Mouse (Mus musculus) kidney, postnatal 0 days (tissue): Measurements from ENCODE around the gene Gm26920. TPM values are rescaled to one million over a fixed set of nuclear protein-coding genes. Genes with fewer than 3 reads are reported as not detected.

Source experiments
- ATAC-seq: fragments of 200-750 bp; cut with Nextera tagmentation; replicated peaks from 2 replicates; pipeline ENCODE4 v1.8.0; 2017; ENCODE audit warnings: low read depth, moderate number of reproducible peaks, moderate TSS enrichment, moderate library complexity; ENCODE audit not compliant: low FRiP score
- DNase-seq: peaks from one replicate; pipeline ENCODE4 v3.0.0-alpha.2; 2016; ENCODE audit warnings: low spot score
- H3K27ac ChIP-seq: fragments of 300-500 bp; sonication (generic); 2 replicates; pipeline ENCODE4 v1.5.1; 2014; ENCODE audit warnings: mild to moderate bottlenecking
- H3K27me3 ChIP-seq: fragments of 300-500 bp; sonication (generic); 2 replicates; pipeline ENCODE4 v1.6.1; 2014; ENCODE audit warnings: low read length, mixed read lengths; ENCODE audit not compliant: insufficient read depth
- H3K36me3 ChIP-seq: fragments of 300-500 bp; sonication (generic); 2 replicates; pipeline ENCODE4 v1.6.1; 2014; ENCODE audit warnings: low read length, mixed read lengths; ENCODE audit not compliant: insufficient read depth
- H3K4me1 ChIP-seq: fragments of 300-500 bp; sonication (generic); replicated peaks from 2 replicates; pipeline ENCODE4 v1.6.1; 2014; ENCODE audit warnings: antibody characterized with exemption, low read length, mixed read lengths; ENCODE audit not compliant: insufficient read depth
- H3K4me2 ChIP-seq: fragments of 300-500 bp; sonication (generic); 2 replicates; pipeline ENCODE4 v1.6.1; 2014; ENCODE audit warnings: mild to moderate bottlenecking, low read length, moderate library complexity, mixed read lengths
- H3K4me3 ChIP-seq: fragments of 300-500 bp; sonication (generic); replicated peaks from 2 replicates; pipeline ENCODE4 v1.5.1; 2014; ENCODE audit warnings: low read depth, low read length
- H3K9ac ChIP-seq: fragments of 300-500 bp; sonication (generic); 2 replicates; pipeline ENCODE4 v1.6.1; 2014; ENCODE audit warnings: low read depth, low read length
- H3K9me3 ChIP-seq: fragments of 300-500 bp; sonication (generic); replicated peaks from 2 replicates; pipeline ENCODE4 v1.6.1; 2016; ENCODE audit warnings: low read length, inconsistent platforms, mixed read lengths
- CTCF ChIP-seq: IDR thresholded peaks from 2 replicates; pipeline ENCODE4 v1.5.1; 2016; ENCODE audit warnings: antibody characterized with exemption, low read depth, mild to moderate bottlenecking, moderate library complexity
- WGBS: fragments of 180-500 bp; shearing (Covaris S2); extraction: QIAGEN DNeasy Blood & Tissue Kit; methylation state at CpG from one replicate; pipeline ENCODE4 v1.1.7; 2014; 5-methylcytosine and 5-hydroxymethylcytosine counted together
- polyA plus RNA-seq: library from polyadenylated mRNA; unstranded; fragments of >200 nt; fragmentation: Nextera tagmentation; extraction: Ambion mirVana; gene quantifications from 2 replicates; pipeline ENCODE4 v1.2.1, GENCODE M21; 2015

Gene Gm26920
- polyA plus RNA-seq, 1 experiment from 2014 or later, result 0.83 TPM

- DNase-seq (no peak), ATAC-seq (no peak)
- 86% methylated on average over 2 of the region's 2 CpGs for WGBS
- H3K9me3 ChIP-seq, result no peaks in the 10 kb centered on the region
- no peak overlapping the region for H3K9ac ChIP-seq
- H3K36me3 ChIP-seq, result peaks cover 68% of the 10 kb centered on the region
- no peaks in the 10 kb centered on the region for H3K4me1 ChIP-seq
- no peak overlapping the region for H3K27ac ChIP-seq
- TF ChIP-seq CTCF, result no peak
- H3K27me3 ChIP-seq, result no peaks in the 10 kb centered on the region
- no peak overlapping the region for H3K4me2 ChIP-seq
- H3K4me3 ChIP-seq, result no peak overlapping the region
These were observed 70.7 kb downstream of the Gm26920 start for GRCm38 (mm10) chr7:30019543-30019942.

- Histone ChIP-seq H3K4me3 (no peak overlapping the region), H3K9ac (no peak overlapping the region), H3K4me1 (no peaks in the 10 kb centered on the region), H3K4me2 (no peak overlapping the region), H3K27me3 (no peaks in the 10 kb centered on the region), H3K27ac (no peak overlapping the region), H3K9me3 (no peaks in the 10 kb centered on the region), H3K36me3 (peaks cover 50% of the 10 kb centered on the region)
- TF ChIP-seq CTCF, result no peak
- ATAC-seq, result no peak
- 84% methylated on average over 6 of the region's 6 CpGs for WGBS
- DNase-seq, result no peak
These were observed 73.0 kb downstream of the Gm26920 start for GRCm38 (mm10) chr7:30017226-30017625.

GRCm38 (mm10) chr7:30012956-30013363 lies 77.2 kb downstream of the Gm26920 start:
- Histone ChIP-seq H3K27me3 (no peaks in the 10 kb centered on the region), H3K36me3 (peaks cover 30% of the 10 kb centered on the region; the same call in 1 of the 2 replicates), H3K9me3 (no peaks in the 10 kb centered on the region), H3K9ac (no peak overlapping the region), H3K4me1 (peaks cover 8% of the 10 kb centered on the region; the same call in 1 of the 2 replicates), H3K4me3 (no peak overlapping the region), H3K4me2 (no peak overlapping the region), H3K27ac (no peak overlapping the region)
- WGBS, result 64% methylated on average over 4 of the region's 4 CpGs
- peak; percentile 79 for DNase-seq
- peak; percentile 80 for TF ChIP-seq CTCF
- peak; percentile 55; the same call in 1 of the 2 replicates for ATAC-seq

- H3K9me3 ChIP-seq, result no peaks in the 10 kb centered on the region
- ATAC-seq, result no peak
- H3K4me1 ChIP-seq, result peaks cover 8% of the 10 kb centered on the region; the same call in 1 of the 2 replicates
- 68% methylated on average over 10 of the region's 10 CpGs for WGBS
- H3K27ac ChIP-seq, result no peak overlapping the region
- no peak for TF ChIP-seq CTCF
- H3K4me3 ChIP-seq, result no peak overlapping the region
- H3K36me3 ChIP-seq, result peaks cover 25% of the 10 kb centered on the region; the same call in 1 of the 2 replicates
- H3K9ac ChIP-seq, result no peak overlapping the region
- no peak overlapping the region for H3K4me2 ChIP-seq
- no peaks in the 10 kb centered on the region for H3K27me3 ChIP-seq
- no peak for DNase-seq
These were observed 79.5 kb downstream of the Gm26920 start for GRCm38 (mm10) chr7:30010551-30011195.

GRCm38 (mm10) chr7:30009321-30010085 lies 80.7 kb downstream of the Gm26920 start:
- Histone ChIP-seq H3K36me3 (peaks cover 22% of the 10 kb centered on the region; the same call in 1 of the 2 replicates), H3K9ac (no peak overlapping the region), H3K9me3 (no peaks in the 10 kb centered on the region), H3K27ac (peak overlapping the region; percentile 36; the same call in 1 of the 2 replicates), H3K4me1 (peaks cover 8% of the 10 kb centered on the region; the same call in 1 of the 2 replicates), H3K4me2 (no peak overlapping the region), H3K4me3 (no peak overlapping the region), H3K27me3 (no peaks in the 10 kb centered on the region)
- DNase-seq (peak; percentile 18), ATAC-seq (no peak)
- TF ChIP-seq CTCF, result no peak
- 45% methylated on average over 21 of the region's 21 CpGs for WGBS

GRCm38 (mm10) chr7:30008020-30008690 lies 82.1 kb downstream of the Gm26920 start:
- H3K36me3 ChIP-seq, result peaks cover 18% of the 10 kb centered on the region; the same call in 1 of the 2 replicates
- ATAC-seq (no peak), DNase-seq (peak; percentile 71)
- no peaks in the 10 kb centered on the region for H3K27me3 ChIP-seq
- no peaks in the 10 kb centered on the region for H3K9me3 ChIP-seq
- H3K9ac ChIP-seq, result no peak overlapping the region
- 62% methylated on average over 6 of the region's 6 CpGs for WGBS
- no peak for TF ChIP-seq CTCF
- H3K4me1 ChIP-seq, result peaks cover 8% of the 10 kb centered on the region; the same call in 1 of the 2 replicates
- no peak overlapping the region for H3K27ac ChIP-seq
- H3K4me3 ChIP-seq, result no peak overlapping the region
- no peak overlapping the region for H3K4me2 ChIP-seq
